Mouse (Mus musculus) heart, postnatal 0 days (tissue): ENCODE data around the gene Hcn2.

Source experiments
- CTCF ChIP-seq: IDR thresholded peaks from 2 replicates; pipeline ENCODE4 v1.5.1; 2016; ENCODE audit warnings: antibody characterized with exemption, control low read depth, low read depth
- EP300 ChIP-seq: IDR thresholded peaks from 2 replicates; pipeline ENCODE4 v1.6.1; 2016; ENCODE audit warnings: antibody characterized with exemption, low read depth

- TF ChIP-seq CTCF (no peak), EP300 (no peak)
Measured at GRCm38 (mm10) chr10:79754856-79755516, 38.6 kb downstream of the Hcn2 start, which contains the start of gene Fgf22.
